In the genomic region with DNA sequence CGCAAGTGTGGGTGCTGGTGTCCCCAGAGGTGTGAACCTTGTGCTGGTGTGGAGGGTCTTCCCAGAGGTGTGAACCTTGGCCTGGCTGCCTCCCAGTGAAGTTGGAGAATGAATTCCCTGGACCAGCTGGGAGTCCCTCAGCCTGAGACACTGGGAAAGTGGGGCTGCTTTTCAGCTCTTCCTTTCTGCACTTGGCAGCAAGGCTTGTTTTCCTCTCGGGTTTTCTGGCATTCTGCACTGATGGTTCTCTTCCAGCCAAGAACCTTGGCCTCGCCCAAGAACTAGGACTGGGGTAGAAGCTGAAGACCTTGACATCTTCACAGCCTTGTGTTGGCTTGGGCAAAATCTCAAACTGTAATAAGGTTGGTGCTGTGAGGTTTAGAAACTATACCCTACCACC, we compare ENCODE assay signal across 16 mouse cellular contexts. TPM values are rescaled to one million over a fixed set of nuclear protein-coding genes. Genes with fewer than 3 reads are reported as not detected.
DNase-seq lines count a peak whose midpoint lies in the region; ATAC-seq and TF ChIP-seq lines count a peak whose summit lies in the region.
"Had no signal": no experiment of that assay in that cellular context is flagged by ENCODE, and none has a peak within 500 bp of the region (broad histone marks: within the 10 kb centered on the region; RNA-seq: fewer than 3 reads in every experiment).

No protein-coding gene starts in this region.

- intact Hi-C loops in left cerebral cortex, adult 2 months (cut with DNase I) = no loop called here

- ATAC-seq in limb, embryonic 15.5 days (ENCODE audit: insufficient number of reproducible peaks, low FRiP score, low TSS enrichment, low read depth) = no peak
- ATAC-seq in forebrain, embryonic 14.5 days = no peak
- ATAC-seq: intestine, postnatal 0 days had no signal

- WGBS in limb, embryonic 15.5 days = 68% methylated on average over 3 of the region's 3 CpGs
- WGBS in limb, embryonic 10.5 days = 80% methylated on average over 3 of the region's 3 CpGs
- WGBS in forebrain, embryonic 14.5 days = 86% methylated on average over 3 of the region's 3 CpGs

- H3K4me2 ChIP-seq in limb, embryonic 15.5 days = no peak overlapping the region
- H3K4me2 ChIP-seq in forebrain, embryonic 14.5 days (ENCODE audit: low read length) = no peak overlapping the region
- H3K4me2 ChIP-seq: midbrain, embryonic 11.5 days had no signal

- H3K4me1 ChIP-seq in limb, embryonic 15.5 days = peaks cover 20% of the 10 kb centered on the region
- peaks cover 24% of the 10 kb centered on the region for H3K4me1 ChIP-seq in limb, embryonic 10.5 days
- no peaks in the 10 kb centered on the region for H3K4me1 ChIP-seq in forebrain, embryonic 14.5 days (ENCODE audit: control insufficient read depth, insufficient read depth, low read length)

- no peaks in the 10 kb centered on the region for H3K27me3 ChIP-seq in limb, embryonic 15.5 days
- no peaks in the 10 kb centered on the region for H3K27me3 ChIP-seq in limb, embryonic 10.5 days (ENCODE audit: low read depth, poor library complexity, severe bottlenecking)
- H3K27me3 ChIP-seq in forebrain, embryonic 14.5 days (replicated peaks; ENCODE audit: control insufficient read depth, insufficient read depth, low read length) = no peaks in the 10 kb centered on the region

- no peak for TF ChIP-seq CTCF in left cerebral cortex, adult 2 months (IDR thresholded peaks at IDR 0.05)

- no peaks in the 10 kb centered on the region for H3K9me3 ChIP-seq in limb, embryonic 15.5 days
- H3K9me3 ChIP-seq in limb, embryonic 10.5 days (replicated peaks) = no peaks in the 10 kb centered on the region
- H3K9me3 ChIP-seq in forebrain, embryonic 14.5 days (replicated peaks; ENCODE audit: control insufficient read depth, low read length) = no peaks in the 10 kb centered on the region

- H3K27ac ChIP-seq in limb, embryonic 15.5 days = 0 out of 2 replicates have a peak overlapping the region, but pooled peaks have one; percentile 22
- H3K27ac ChIP-seq in limb, embryonic 10.5 days = no peak overlapping the region
- no peak overlapping the region for H3K27ac ChIP-seq in left cerebral cortex, adult 2 months
- no peak overlapping the region for H3K27ac ChIP-seq in forebrain, embryonic 14.5 days (ENCODE audit: low read depth, low read length)

- H3K4me3 ChIP-seq in limb, embryonic 15.5 days = no peak overlapping the region
- no peak overlapping the region for H3K4me3 ChIP-seq in limb, embryonic 10.5 days
- no peak overlapping the region for H3K4me3 ChIP-seq in left cerebral cortex, adult 2 months
- no peak overlapping the region for H3K4me3 ChIP-seq in forebrain, embryonic 14.5 days (ENCODE audit: low read depth, low read length)
- H3K4me3 ChIP-seq: myocyte had no signal

- peak; percentile 73 for DNase-seq in adrenal gland, adult 8-10 months
- DNase-seq in adrenal gland, postnatal 4 days (ENCODE audit: low spot score in 2 of 2) = no peak
- DNase-seq in limb, embryonic 10.5 days (ENCODE audit: low spot score) = no peak
- DNase-seq in adrenal gland, postnatal 36 days = peak; percentile 57 to 70
- DNase-seq in lung, postnatal 14 days = peak; percentile 47
- no peak for DNase-seq in left cerebral cortex, adult 2 months (ENCODE audit: extremely low spot score in 1 of 2, low spot score in 2 of 2)
- no peak for DNase-seq in forebrain, embryonic 14.5 days (ENCODE audit: low spot score)
- DNase-seq: kidney, postnatal 36 days; thymus, postnatal 36 days had no signal

- H3K36me3 ChIP-seq in limb, embryonic 15.5 days = no peaks in the 10 kb centered on the region
- H3K36me3 ChIP-seq in limb, embryonic 10.5 days = no peaks in the 10 kb centered on the region
- no peaks in the 10 kb centered on the region for H3K36me3 ChIP-seq in forebrain, embryonic 14.5 days (ENCODE audit: control insufficient read depth, insufficient read depth, low read length)

- no peak overlapping the region for H3K9ac ChIP-seq in limb, embryonic 15.5 days
- no peak overlapping the region for H3K9ac ChIP-seq in forebrain, embryonic 14.5 days (ENCODE audit: low read length)

RNA-seq across cellular contexts. Expression of a gene that starts 26.5 kb away (rescaled TPM):
- under 1 TPM; 0.43 to 0.74 (median 0.48) TPM for total RNA-seq in adrenal gland, adult 8-10 months (2022)
- total RNA-seq in adrenal gland, postnatal 4 days (2021) = 1 to 10 TPM; 2.1 to 3.4 TPM
- polyA plus RNA-seq in limb, embryonic 15.5 days (2015; fragmentation: Nextera tagmentation; extraction: Ambion mirVana) = 2.8 and 3.0 TPM in 2 replicates
- polyA plus RNA-seq in limb, embryonic 10.5 days (2016; fragmentation: Nextera tagmentation; extraction: Ambion mirVana) = 4.2 and 4.8 TPM in 2 replicates
- under 1 TPM; 0.46 to 0.93 TPM for total RNA-seq in adrenal gland, postnatal 36 days (2021)
- total RNA-seq in left cerebral cortex, adult 2 months (2021) = under 1 TPM; 0.14 to 0.42 TPM
- 0.78 and 0.88 TPM in 2 replicates for polyA plus RNA-seq in forebrain, embryonic 14.5 days (2014; fragmentation: Nextera tagmentation; extraction: Ambion mirVana)

RNA-seq across cellular contexts. Expression of a gene that starts 48.7 kb away (rescaled TPM):
- not detected for total RNA-seq in adrenal gland, adult 8-10 months (2022)
- not detected for total RNA-seq in adrenal gland, postnatal 4 days (2021)
- not detected in 2 replicates for polyA plus RNA-seq in limb, embryonic 15.5 days (2015; fragmentation: Nextera tagmentation; extraction: Ambion mirVana)
- polyA plus RNA-seq in limb, embryonic 10.5 days (2016; fragmentation: Nextera tagmentation; extraction: Ambion mirVana) = not detected in 2 replicates
- total RNA-seq in adrenal gland, postnatal 36 days (2021) = not detected
- total RNA-seq in left cerebral cortex, adult 2 months (2021) = not detected
- polyA plus RNA-seq in forebrain, embryonic 14.5 days (2014; fragmentation: Nextera tagmentation; extraction: Ambion mirVana) = not detected in 2 replicates
- polyA plus RNA-seq: gonadal fat pad, adult 2 months; hindbrain, embryonic 11.5 days; intestine, postnatal 0 days; limb, embryonic 14.5 days; midbrain, embryonic 11.5 days; myocyte had no signal

RNA-seq across cellular contexts. Expression of a gene that starts 55.8 kb away (rescaled TPM):
- not detected for total RNA-seq in adrenal gland, adult 8-10 months (2022)
- total RNA-seq in adrenal gland, postnatal 4 days (2021) = not detected
- polyA plus RNA-seq in limb, embryonic 15.5 days (2015; fragmentation: Nextera tagmentation; extraction: Ambion mirVana) = 0.50 TPM in 1 of 2 replicates, not detected in the other
- not detected in 2 replicates for polyA plus RNA-seq in limb, embryonic 10.5 days (2016; fragmentation: Nextera tagmentation; extraction: Ambion mirVana)
- not detected for total RNA-seq in adrenal gland, postnatal 36 days (2021)
- total RNA-seq in left cerebral cortex, adult 2 months (2021) = not detected
- not detected in 2 replicates for polyA plus RNA-seq in forebrain, embryonic 14.5 days (2014; fragmentation: Nextera tagmentation; extraction: Ambion mirVana)
- polyA plus RNA-seq: hindbrain, embryonic 11.5 days; intestine, postnatal 0 days; limb, embryonic 14.5 days; midbrain, embryonic 11.5 days; myocyte had no signal

Comparison
In these comparisons a context has a peak if more than half of its experiments do, and no peak if none do; other contexts are left out.
1. DNase-seq: peak in adrenal gland, adult 8-10 months (single experiment), adrenal gland, postnatal 36 days (2 of 2) and lung, postnatal 14 days (single experiment); none in adrenal gland, postnatal 4 days (0 of 2), limb, embryonic 10.5 days (single experiment), left cerebral cortex, adult 2 months (0 of 2) and forebrain, embryonic 14.5 days (single experiment).